Mouse (Mus musculus) limb, embryonic 14.5 days (tissue): ENCODE results near the gene Gfy. TPM values are rescaled to one million over a fixed set of nuclear protein-coding genes. Genes with fewer than 3 reads are reported as not detected.

ENCODE experiments used
- ATAC-seq: fragments of 200-750 bp; cut with Nextera tagmentation; 2 replicates; pipeline ENCODE4 v1.8.0; 2017; ENCODE audit warnings: low read depth, moderate number of reproducible peaks, moderate TSS enrichment; ENCODE audit not compliant: low FRiP score
- DNase-seq: peaks from one replicate; pipeline ENCODE4 v3.0.0-alpha.2; 2015; ENCODE audit warnings: low spot score
- H3K27ac ChIP-seq: fragments of 300-500 bp; sonication (generic); replicated peaks from 2 replicates; pipeline ENCODE4 v1.5.1; 2014; ENCODE audit warnings: low read depth, mild to moderate bottlenecking, low read length, moderate library complexity, mixed read lengths
- H3K27me3 ChIP-seq: fragments of 300-500 bp; sonication (generic); 2 replicates; pipeline ENCODE4 v1.6.1; 2014; ENCODE audit warnings: low read length, mixed read lengths; ENCODE audit not compliant: control insufficient read depth, insufficient read depth
- H3K36me3 ChIP-seq: fragments of 300-500 bp; sonication (generic); 2 replicates; pipeline ENCODE4 v1.6.1; 2014; ENCODE audit warnings: mild to moderate bottlenecking, low read length, moderate library complexity, mixed read lengths; ENCODE audit not compliant: control insufficient read depth, insufficient read depth
- H3K4me1 ChIP-seq: fragments of 300-500 bp; sonication (generic); 2 replicates; pipeline ENCODE4 v1.6.1; 2014; ENCODE audit warnings: antibody characterized with exemption, low read length, mixed read lengths; ENCODE audit not compliant: control insufficient read depth, insufficient read depth
- H3K4me2 ChIP-seq: fragments of 300-500 bp; sonication (generic); replicated peaks from 2 replicates; pipeline ENCODE4 v1.6.1; 2014; ENCODE audit warnings: low read depth, mild to moderate bottlenecking, low read length, moderate library complexity; ENCODE audit not compliant: severe bottlenecking
- H3K4me3 ChIP-seq: fragments of 300-500 bp; sonication (generic); replicated peaks from 2 replicates; pipeline ENCODE4 v1.5.1; 2014; ENCODE audit warnings: low read length
- H3K9ac ChIP-seq: fragments of 300-500 bp; sonication (generic); 2 replicates; pipeline ENCODE4 v1.6.1; 2014; ENCODE audit warnings: mild to moderate bottlenecking, low read depth, low read length, moderate library complexity; ENCODE audit not compliant: severe bottlenecking
- H3K9me3 ChIP-seq: fragments of 300-500 bp; sonication (generic); 2 replicates; pipeline ENCODE4 v1.6.1; 2016; ENCODE audit warnings: low read length; ENCODE audit not compliant: control insufficient read depth
- POLR2A ChIP-seq: fragments of 200-500 bp; IDR thresholded peaks from 2 replicates; pipeline ENCODE4 v1.8.0; 2012; ENCODE audit warnings: inconsistent platforms, mild to moderate bottlenecking, moderate library complexity, borderline replicate concordance; ENCODE audit not compliant: insufficient read depth, insufficient read length; ENCODE audit errors: extremely low read depth
- WGBS: fragments of 180-500 bp; shearing (Covaris S2); extraction: QIAGEN DNeasy Blood & Tissue Kit; methylation state at CpG from one replicate; pipeline ENCODE4 v1.1.7; 2014; 5-methylcytosine and 5-hydroxymethylcytosine counted together
- polyA plus RNA-seq, 2 experiments: library from polyadenylated mRNA; depleted of rRNA in 1 of 2; stranded (reverse) in 1 of 2; unstranded in 1 of 2; fragments of >200 nt; fragmentation: Nextera tagmentation in 1 of 2; extraction: Ambion mirVana in 1 of 2; gene quantifications; 2 replicates each; pipeline versions ENCODE4 v1.2.1 to v1.2.3; 2012 to 2014

Gfy gene
- polyA plus RNA-seq, 2 experiments: 0.09 TPM; not detected in 1

- Histone ChIP-seq H3K9me3 (no peaks in the 10 kb centered on the region), H3K36me3 (peaks cover 39% of the 10 kb centered on the region), H3K9ac (peak overlapping the region; percentile 99), H3K4me1 (peaks cover 21% of the 10 kb centered on the region; the same call in 1 of the 2 replicates), H3K27ac (peak overlapping the region; percentile 99), H3K27me3 (peaks cover 9% of the 10 kb centered on the region), H3K4me2 (peak overlapping the region; percentile 80), H3K4me3 (peak overlapping the region; percentile 94)
- DNase-seq (peak; percentile 93), ATAC-seq (peak; percentile 89)
- peak; percentile 77; the same call in 1 of the 2 replicates for TF ChIP-seq POLR2A
- WGBS: 0% methylated on average over 13 of the region's 13 CpGs
These were observed 37.2 kb upstream of the Gfy start for GRCm38 (mm10) chr7:45216442-45217183.

- Histone ChIP-seq H3K4me2 (peak within 1 kb of the TSS; percentile 80), H3K27me3 (peaks cover 13% of the 10 kb centered on the region), H3K9ac (peak within 1 kb of the TSS; percentile 99), H3K36me3 (peaks cover 32% of the 10 kb centered on the region), H3K27ac (peak within 1 kb of the TSS; percentile 99), H3K9me3 (no peaks in the 10 kb centered on the region), H3K4me3 (peak within 1 kb of the TSS; percentile 94), H3K4me1 (peaks cover 23% of the 10 kb centered on the region; the same call in 1 of the 2 replicates)
- peak; percentile 92 for TF ChIP-seq POLR2A
- DNase-seq (peak; percentile 70), ATAC-seq (peak; percentile 66)
- 1% methylated on average over 49 of the region's 55 CpGs for WGBS
These were observed 36.5 kb upstream of the Gfy start, which contains the start of gene Tead2 for GRCm38 (mm10) chr7:45215673-45216441. Gene Tead2 (plus strand): TSS chr7:45215753.

GRCm38 (mm10) chr7:45213708-45214107, 34.3 kb upstream of the Gfy start:
- Histone ChIP-seq H3K4me2 (no peak overlapping the region), H3K36me3 (peaks cover 11% of the 10 kb centered on the region), H3K4me3 (no peak overlapping the region), H3K9me3 (no peaks in the 10 kb centered on the region), H3K27me3 (peaks cover 13% of the 10 kb centered on the region), H3K27ac (no peak overlapping the region), H3K4me1 (peaks cover 20% of the 10 kb centered on the region; the same call in 1 of the 2 replicates), H3K9ac (no peak overlapping the region)
- WGBS: 55% methylated on average over 5 of the region's 5 CpGs
- ATAC-seq (no peak), DNase-seq (no peak)
- TF ChIP-seq POLR2A: no peak

- no peaks in the 10 kb centered on the region for H3K36me3 ChIP-seq
- ATAC-seq: no peak
- H3K9me3 ChIP-seq: no peaks in the 10 kb centered on the region
- H3K4me3 ChIP-seq: no peak overlapping the region
- DNase-seq: no peak
- H3K4me2 ChIP-seq: no peak overlapping the region
- WGBS: 71% methylated on average over 7 of the region's 7 CpGs
- H3K27me3 ChIP-seq: peaks cover 13% of the 10 kb centered on the region
- peaks cover 16% of the 10 kb centered on the region; the same call in 1 of the 2 replicates for H3K4me1 ChIP-seq
- no peak for TF ChIP-seq POLR2A
- no peak overlapping the region for H3K9ac ChIP-seq
- no peak overlapping the region for H3K27ac ChIP-seq
These were observed 33.0 kb upstream of the Gfy start for GRCm38 (mm10) chr7:45212356-45212755.

- H3K9ac ChIP-seq: no peak within 1 kb of the TSS
- H3K4me2 ChIP-seq: peak within 1 kb of the TSS; percentile 34
- DNase-seq (no peak), ATAC-seq (no peak)
- H3K27ac ChIP-seq: no peak within 1 kb of the TSS
- H3K36me3 ChIP-seq: no peaks in the 10 kb centered on the region
- 0 out of 2 replicates have a peak within 1 kb of the TSS, but pooled peaks have one; percentile 8 for H3K4me3 ChIP-seq
- WGBS: 4% methylated on average over 17 of the region's 17 CpGs
- H3K4me1 ChIP-seq: peaks cover 11% of the 10 kb centered on the region; the same call in 1 of the 2 replicates
- no peaks in the 10 kb centered on the region for H3K9me3 ChIP-seq
- no peak for TF ChIP-seq POLR2A
- H3K27me3 ChIP-seq: peaks cover 13% of the 10 kb centered on the region
These were observed 32.5 kb upstream of the Gfy start, which contains the start of gene Dkkl1 for GRCm38 (mm10) chr7:45211851-45212251. Gene Dkkl1 (minus strand): TSS chr7:45212147.
